Mouse (Mus musculus) cerebellum, postnatal 10 days (tissue): Measurements from ENCODE around the gene Pld1.
"Not testable (repeated sequence)": the region's sequence is repeated elsewhere in the genome, so short reads cannot be mapped to it uniquely, and the experiment has no call there.

Source experiments
- DNase-seq, 2 experiments: peaks; one replicate each; pipeline ENCODE4 v3.0.0; 2021; ENCODE audit warnings: mixed read lengths in 2 of 2

Gene Pld1

GRCm38 (mm10) chr3:27945397-27945796 is 6.9 kb downstream of the Pld1 start:
- not testable (repeated sequence) for DNase-seq

DNA sequence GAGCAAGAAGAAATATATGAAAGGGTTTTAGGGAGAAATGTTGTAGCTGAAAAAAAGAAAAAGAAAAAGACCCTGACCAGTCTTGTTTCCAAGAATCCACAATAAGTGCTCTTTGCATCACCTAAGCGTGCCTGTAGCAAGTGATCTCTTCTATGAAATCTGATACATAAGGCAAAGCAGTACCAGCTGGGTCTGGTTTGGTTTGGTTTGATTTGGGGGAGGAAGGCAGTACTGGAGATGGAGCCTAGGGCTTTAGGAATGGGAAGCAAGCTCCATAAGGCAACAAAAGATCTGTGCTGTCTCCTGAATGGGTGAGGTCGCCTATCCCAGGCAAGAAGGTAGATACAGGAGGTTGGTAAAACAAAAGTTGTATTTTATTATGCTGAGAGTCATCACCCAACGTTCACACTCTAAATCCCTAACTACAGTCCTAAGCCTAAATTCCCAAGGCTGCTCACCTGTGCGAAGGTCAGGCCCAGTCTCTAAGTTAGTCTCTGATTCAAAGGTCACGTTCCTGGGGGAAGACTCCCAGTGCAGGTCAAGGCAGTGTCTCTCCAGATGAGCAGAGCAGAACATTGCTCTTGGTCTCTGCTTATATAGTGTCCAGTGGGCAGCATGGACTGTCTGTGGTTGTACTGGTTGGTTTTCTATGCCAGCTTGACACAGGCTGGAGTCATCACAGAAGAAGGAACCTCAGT is 10.8 kb downstream of the Pld1 start:
- DNase-seq, result no peak

DNA sequence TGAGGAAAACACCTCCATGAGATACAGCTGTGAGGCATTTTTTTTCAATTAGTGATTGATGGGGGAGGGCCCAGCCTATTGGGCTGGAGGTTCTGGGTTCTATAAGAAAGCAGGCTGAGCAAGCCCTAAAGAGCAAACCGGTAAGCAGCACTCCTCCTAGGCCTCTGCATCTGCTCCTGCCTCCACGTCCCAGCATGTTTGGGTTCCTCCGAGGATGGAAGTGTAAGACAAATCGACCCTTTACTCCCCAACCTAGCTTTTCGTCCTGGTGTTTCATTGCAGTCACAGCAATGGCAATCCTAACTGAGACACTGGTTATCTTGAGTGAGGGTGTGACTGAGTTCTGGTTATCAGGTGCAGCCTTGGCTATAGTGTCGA is 11.4 kb downstream of the Pld1 start:
- DNase-seq, result no peak

GRCm38 (mm10) chr3:27950726-27951125 is 12.2 kb downstream of the Pld1 start:
- no peak for DNase-seq

- no peak for DNase-seq
Observed at GRCm38 (mm10) chr3:27951721-27952120, 13.2 kb downstream of the Pld1 start.

DNA sequence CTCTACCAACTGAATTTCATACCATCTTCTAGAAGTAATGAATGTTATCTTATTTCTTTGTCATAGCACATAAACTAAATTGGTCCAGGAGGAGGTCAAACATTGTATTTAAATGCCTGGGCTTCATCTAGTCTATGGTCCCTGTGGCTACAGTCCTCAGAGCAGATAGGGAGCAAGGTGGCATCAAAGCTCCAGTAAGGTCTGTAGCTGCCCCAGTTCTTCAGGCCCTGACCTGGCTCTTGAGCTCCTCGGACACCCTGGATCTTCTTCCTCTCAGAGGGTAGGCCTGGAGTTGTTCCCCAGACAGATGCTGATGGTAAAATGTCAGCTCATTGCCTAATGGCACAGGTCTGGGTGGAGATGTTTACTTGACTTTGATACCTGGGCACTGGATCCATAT is 17.5 kb downstream of the Pld1 start:
- no peak for DNase-seq

GRCm38 (mm10) chr3:27959221-27959620 is 20.7 kb downstream of the Pld1 start:
- DNase-seq, result no peak

- no peak for DNase-seq
Observed at GRCm38 (mm10) chr3:27961162-27961561, 22.7 kb downstream of the Pld1 start.

- peak in 1 of 2 experiments; percentile 18 for DNase-seq
Observed at GRCm38 (mm10) chr3:27963795-27964201, 25.3 kb downstream of the Pld1 start.

DNA sequence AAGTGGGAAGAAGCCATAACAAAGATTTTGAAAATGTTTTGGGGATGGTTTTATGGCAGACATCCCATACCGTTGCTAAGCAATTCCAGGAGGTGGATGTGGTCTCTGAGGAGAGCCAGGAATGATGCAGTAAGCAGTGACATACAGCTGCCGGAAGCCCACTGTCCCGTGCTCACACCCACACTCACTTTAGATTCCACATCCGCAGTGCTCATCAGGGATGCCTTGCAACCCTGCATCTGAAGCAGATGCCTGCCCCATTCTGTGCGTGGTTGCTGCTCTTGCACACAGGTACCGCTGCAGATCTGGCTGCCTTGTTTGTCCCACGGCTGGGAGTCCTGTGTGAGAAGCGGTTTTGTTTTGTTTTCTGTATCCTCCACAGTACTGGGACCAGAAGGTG is 30.2 kb downstream of the Pld1 start:
- no peak for DNase-seq

GRCm38 (mm10) chr3:27973936-27974335 is 35.4 kb downstream of the Pld1 start:
- DNase-seq, result no peak

- DNase-seq, result no peak
Observed at GRCm38 (mm10) chr3:27974981-27975380, 36.5 kb downstream of the Pld1 start.

DNA sequence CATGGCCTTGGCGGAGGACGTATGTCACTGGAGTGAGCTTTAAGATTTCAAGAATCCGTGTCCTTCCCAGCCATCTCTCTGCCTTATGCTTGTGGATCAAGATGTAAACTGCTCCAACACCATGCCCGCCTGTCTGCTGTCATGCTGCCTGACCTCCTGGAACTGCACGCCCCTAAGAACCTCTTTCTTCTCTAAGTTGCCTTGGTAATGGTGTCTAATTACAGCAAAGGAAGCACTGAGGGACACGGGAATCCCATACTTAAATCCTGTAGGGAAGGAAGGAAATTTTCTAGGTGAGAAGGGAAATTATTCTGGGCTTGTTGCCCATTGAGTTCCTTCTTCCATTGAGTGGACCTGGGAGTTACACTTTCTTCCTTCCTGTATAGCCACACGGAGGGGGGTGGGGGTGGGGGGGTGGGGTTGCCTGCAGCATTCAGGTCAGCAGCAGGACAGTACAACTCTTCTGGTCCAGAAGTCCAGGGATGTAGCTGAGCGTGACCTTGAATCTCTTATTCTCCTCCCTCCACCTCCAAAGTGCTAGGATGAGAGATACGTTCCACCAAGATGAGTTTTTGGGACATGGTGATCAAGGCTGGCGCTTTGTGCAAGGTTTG is 38.5 kb downstream of the Pld1 start:
- DNase-seq, result no peak

GRCm38 (mm10) chr3:27978030-27978723 is 39.7 kb downstream of the Pld1 start:
- DNase-seq, result peak in 1 of 2 experiments; percentile 27

- DNase-seq, result peak in 1 of 2 experiments; percentile 40
Observed at GRCm38 (mm10) chr3:27981591-27981990, 43.1 kb downstream of the Pld1 start.

DNA sequence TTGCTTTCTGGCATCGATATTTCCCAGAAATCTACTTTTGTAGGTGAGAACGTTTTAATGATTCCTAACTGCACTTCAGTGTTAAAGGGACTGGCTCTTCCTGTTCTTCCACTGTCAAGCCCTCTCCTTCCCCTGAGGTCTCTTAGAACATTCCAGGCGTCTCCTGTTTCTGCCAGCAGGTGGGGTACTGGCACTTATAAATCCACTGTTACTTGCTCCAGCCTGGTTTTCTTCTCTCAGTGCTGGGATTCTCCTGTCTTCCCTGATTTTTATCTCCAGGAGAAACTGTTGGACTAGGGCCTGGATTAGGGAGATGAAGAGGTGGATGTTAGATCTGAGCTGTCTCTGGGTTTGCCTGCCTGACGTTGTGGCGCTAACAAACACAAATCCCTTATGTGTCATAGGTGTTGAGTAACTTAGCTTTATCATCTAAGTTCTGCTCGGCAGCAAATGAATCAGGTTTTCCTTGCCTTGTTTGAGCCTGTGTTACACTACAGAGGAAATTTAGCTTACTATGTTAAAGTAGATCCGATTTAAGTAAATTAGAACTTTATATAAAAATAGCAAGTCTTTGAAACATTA is 44.0 kb downstream of the Pld1 start:
- DNase-seq, result peak; percentile 80 to 82

GRCm38 (mm10) chr3:27983274-27983673 is 44.8 kb downstream of the Pld1 start:
- peak; percentile 27 to 57 for DNase-seq

- DNase-seq, result peak; percentile 60 to 73
Observed at GRCm38 (mm10) chr3:27983935-27984577, 45.6 kb downstream of the Pld1 start.

DNA sequence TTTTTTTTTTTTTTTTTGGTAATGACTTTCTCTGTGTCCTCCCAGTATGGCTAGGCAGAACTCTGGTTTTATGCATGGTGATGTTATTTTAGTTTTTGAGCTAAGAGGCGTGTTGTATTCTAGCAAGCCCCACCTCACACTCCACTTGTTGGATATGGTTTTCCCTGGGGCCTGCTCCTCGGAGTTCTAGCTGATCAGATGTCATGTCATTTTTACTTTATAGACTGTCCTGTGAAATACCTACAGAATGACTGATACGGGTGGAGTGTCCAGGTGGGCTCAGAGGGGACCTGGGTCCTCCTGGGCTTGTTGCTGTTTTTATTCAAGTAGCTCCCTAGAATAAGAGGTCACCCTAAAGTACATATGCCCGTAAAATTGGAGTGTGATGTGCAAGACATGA is 46.1 kb downstream of the Pld1 start:
- DNase-seq, result no peak

GRCm38 (mm10) chr3:27985344-27985743 is 46.8 kb downstream of the Pld1 start:
- DNase-seq, result no peak

DNA sequence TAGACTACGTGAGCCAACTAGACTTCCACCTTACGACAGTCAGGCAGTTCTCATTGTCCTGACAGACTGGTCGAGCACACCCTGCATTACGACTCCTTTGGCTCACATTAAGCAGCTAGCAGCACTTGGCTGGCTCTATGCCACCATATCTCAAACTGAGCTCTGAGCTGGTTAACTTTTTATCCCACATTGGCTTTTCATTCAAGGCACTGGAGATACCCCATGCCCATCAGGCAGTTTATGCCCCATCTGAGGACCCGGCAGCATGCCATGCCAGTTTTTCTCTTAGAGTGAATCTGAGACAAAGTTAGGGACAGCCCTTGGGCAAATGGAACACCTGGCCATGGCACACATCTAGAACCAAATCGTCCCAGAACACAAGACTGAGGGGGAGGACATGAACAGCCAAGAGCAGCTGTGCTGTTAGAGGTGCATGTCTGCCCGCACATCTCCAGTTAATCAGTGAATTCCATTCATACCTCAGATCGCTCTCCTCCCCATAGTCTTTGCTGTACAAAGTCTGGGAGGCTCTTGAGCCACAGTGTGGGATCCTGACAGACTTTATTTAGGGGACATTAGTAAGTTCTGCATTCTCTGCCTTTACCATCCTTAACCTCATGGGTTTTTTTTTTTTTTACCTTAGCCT is 49.5 kb downstream of the Pld1 start:
- peak; percentile 31 to 37 for DNase-seq

GRCm38 (mm10) chr3:27991100-27991703 is 52.7 kb downstream of the Pld1 start:
- DNase-seq, result no peak
